Mouse (Mus musculus) MEL (cell line): ENCODE data around the gene Ppp1r11. TPM values are rescaled to one million over a fixed set of nuclear protein-coding genes. Genes with fewer than 3 reads are reported as not detected.
A peak's percentile ranks its signal among the peaks of the same experiment; 100 is the strongest.

Experiments used
- DNase-seq: peaks from one replicate; pipeline ENCODE4 v3.0.0; 2011; ENCODE audit warnings: low read depth, low spot score
- H3K27ac ChIP-seq: 2 replicates; pipeline ENCODE4 v1.5.1; 2012; ENCODE audit warnings: low read depth, mild to moderate bottlenecking, control low read depth, low read length, moderate library complexity; ENCODE audit not compliant: control insufficient read depth
- H3K27me3 ChIP-seq, 2 experiments: fragments of 150-350 bp in 1 of 2; sonication (generic) in 1 of 2; 2 replicates each; pipeline ENCODE4 v1.6.1; 2012; ENCODE audit warnings: low read length in 2 of 2, mild to moderate bottlenecking in 2 of 2, improper control_type of control experiment in 1 of 2, moderate library complexity in 1 of 2; ENCODE audit not compliant: insufficient read depth in 2 of 2, control insufficient read depth in 1 of 2
- H3K36me3 ChIP-seq, 2 experiments: 2 replicates each; pipeline ENCODE4 v1.6.1; 2012 to 2014; ENCODE audit warnings: low read length in 2 of 2, improper control_type of control experiment in 1 of 2, inconsistent platforms in 1 of 2, mild to moderate bottlenecking in 1 of 2; ENCODE audit not compliant: insufficient read depth in 2 of 2, control insufficient read depth in 1 of 2
- H3K4me1 ChIP-seq, 2 experiments: fragments of 150-350 bp in 1 of 2; sonication (generic) in 1 of 2; 2 replicates each; pipeline ENCODE4 v1.6.1; 2012; ENCODE audit warnings: low read length in 2 of 2, improper control_type of control experiment in 1 of 2, mild to moderate bottlenecking in 1 of 2; ENCODE audit not compliant: insufficient read depth in 2 of 2, control insufficient read depth in 1 of 2
- H3K4me3 ChIP-seq, 2 experiments: fragments of 150-350 bp in 1 of 2; sonication (generic) in 1 of 2; 2 replicates each; pipeline ENCODE4 v1.5.1; 2012; ENCODE audit warnings: low read depth in 2 of 2, low read length in 2 of 2, mild to moderate bottlenecking in 2 of 2, moderate library complexity in 2 of 2, control low read depth in 1 of 2, improper control_type of control experiment in 1 of 2; ENCODE audit not compliant: control insufficient read depth in 1 of 2, insufficient read depth in 1 of 2
- H3K79me2 ChIP-seq: 2 replicates; pipeline ENCODE4 v1.6.1; 2012; ENCODE audit warnings: mild to moderate bottlenecking, low read length, moderate library complexity; ENCODE audit not compliant: control insufficient read depth, poor library complexity, insufficient read depth
- H3K9ac ChIP-seq: 2 replicates; pipeline ENCODE4 v1.6.1; 2012; ENCODE audit warnings: low read depth, mild to moderate bottlenecking, control low read depth, low read length, moderate library complexity; ENCODE audit not compliant: control insufficient read depth, poor library complexity, severe bottlenecking
- H3K9me3 ChIP-seq: fragments of 150-350 bp; sonication (generic); replicated peaks from 2 replicates; pipeline ENCODE4 v1.6.1; 2012; ENCODE audit warnings: mild to moderate bottlenecking, low read length, improper control_type of control experiment, moderate library complexity; ENCODE audit not compliant: insufficient read depth
- CHD2 ChIP-seq: IDR thresholded peaks from 2 replicates; pipeline ENCODE4 v1.6.1; 2011; ENCODE audit warnings: low read length, improper control_type of control experiment
- CTCF ChIP-seq, 3 experiments: IDR thresholded peaks in 2 of 3; conservative IDR thresholded peaks in 1 of 3; 2 replicates each; pipeline ENCODE4 v1.5.1; 2011 to 2012; ENCODE audit warnings: low read length in 3 of 3, low read depth in 2 of 3, mild to moderate bottlenecking in 2 of 3, improper control_type of control experiment in 1 of 3, inconsistent platforms in 1 of 3, mixed read lengths in 1 of 3, moderate library complexity in 1 of 3; ENCODE audit not compliant: control insufficient read depth in 1 of 3, insufficient read depth in 1 of 3, poor library complexity in 1 of 3, severe bottlenecking in 1 of 3
- E2F4 ChIP-seq: IDR thresholded peaks from 2 replicates; pipeline ENCODE4 v1.6.1; 2011; ENCODE audit warnings: low read depth, low read length, improper control_type of control experiment, borderline replicate concordance
- EP300 ChIP-seq, 2 experiments: IDR thresholded peaks; 2 replicates each; pipeline ENCODE4 v1.6.1; 2011; ENCODE audit warnings: improper control_type of control experiment in 2 of 2, low read length in 2 of 2, low read depth in 1 of 2, mild to moderate bottlenecking in 1 of 2
- GATA1 ChIP-seq: IDR thresholded peaks from 2 replicates; pipeline ENCODE4 v1.6.1; 2011; ENCODE audit warnings: low read depth, low read length, improper control_type of control experiment
- HCFC1 ChIP-seq: IDR thresholded peaks from 2 replicates; pipeline ENCODE4 v1.6.1; 2012; ENCODE audit warnings: low read depth, mild to moderate bottlenecking, inconsistent platforms, low read length, improper control_type of control experiment, moderate library complexity
- JUND ChIP-seq: IDR thresholded peaks from 2 replicates; pipeline ENCODE4 v1.6.1; 2011; ENCODE audit warnings: low read depth, mild to moderate bottlenecking, improper control_type of control experiment, low read length
- KAT2A ChIP-seq: conservative IDR thresholded peaks from 2 replicates; pipeline ENCODE4 v1.6.1; 2012; ENCODE audit warnings: low read depth, low read length, improper control_type of control experiment, inconsistent platforms
- MAFK ChIP-seq: IDR thresholded peaks from 2 replicates; pipeline ENCODE4 v1.6.1; 2011; ENCODE audit warnings: low read depth, mild to moderate bottlenecking, low read length, improper control_type of control experiment, borderline replicate concordance
- MAX ChIP-seq: IDR thresholded peaks from 2 replicates; pipeline ENCODE4 v1.6.1; 2011; ENCODE audit warnings: low read length, improper control_type of control experiment
- MEF2A ChIP-seq: IDR thresholded peaks from 2 replicates; pipeline ENCODE4 v1.6.1; 2014; ENCODE audit warnings: low read depth, mild to moderate bottlenecking, inconsistent platforms, low read length, improper control_type of control experiment; ENCODE audit not compliant: poor library complexity, insufficient replicate concordance, severe bottlenecking; ENCODE audit errors: extremely low read depth
- MXI1 ChIP-seq: IDR thresholded peaks from 2 replicates; pipeline ENCODE4 v1.6.1; 2011; ENCODE audit warnings: mild to moderate bottlenecking, low read depth, low read length, improper control_type of control experiment
- MYC ChIP-seq: IDR thresholded peaks from 2 replicates; pipeline ENCODE4 v1.6.1; 2011; ENCODE audit warnings: low read depth, mild to moderate bottlenecking, low read length, improper control_type of control experiment, moderate library complexity
- NELFE ChIP-seq: IDR thresholded peaks from 2 replicates; pipeline ENCODE4 v1.6.1; 2011; ENCODE audit warnings: low read depth, low read length, improper control_type of control experiment
- NRF1 ChIP-seq: IDR thresholded peaks from 2 replicates; pipeline ENCODE4 v1.6.1; 2014; ENCODE audit warnings: low read depth, mild to moderate bottlenecking, inconsistent platforms, low read length, improper control_type of control experiment, moderate library complexity; ENCODE audit not compliant: poor library complexity, insufficient read depth, severe bottlenecking
- POLR2A ChIP-seq, 2 experiments: IDR thresholded peaks; 2 replicates each; pipeline ENCODE4 v1.6.1; 2011 to 2012; ENCODE audit warnings: low read length in 2 of 2, mild to moderate bottlenecking in 2 of 2, control low read depth in 1 of 2, improper control_type of control experiment in 1 of 2, low read depth in 1 of 2, moderate library complexity in 1 of 2; ENCODE audit not compliant: control insufficient read depth in 1 of 2, insufficient read depth in 1 of 2, poor library complexity in 1 of 2
- POLR2AphosphoS2 ChIP-seq: IDR thresholded peaks from 2 replicates; pipeline ENCODE4 v1.6.1; 2011; ENCODE audit warnings: low read length, improper control_type of control experiment
- POLR2AphosphoS5 ChIP-seq: IDR thresholded peaks from 2 replicates; pipeline ENCODE4 v1.6.1; 2012; ENCODE audit warnings: low read depth, borderline replicate concordance, mild to moderate bottlenecking, inconsistent platforms, low read length, moderate library complexity, mixed read lengths
- RCOR1 ChIP-seq: IDR thresholded peaks from 2 replicates; pipeline ENCODE4 v1.6.1; 2012; ENCODE audit warnings: low read depth, mild to moderate bottlenecking, inconsistent platforms, low read length, improper control_type of control experiment
- SIN3A ChIP-seq: IDR thresholded peaks from 2 replicates; pipeline ENCODE4 v1.6.1; 2012; ENCODE audit warnings: low read length, improper control_type of control experiment, inconsistent platforms
- SMC3 ChIP-seq: IDR thresholded peaks from 2 replicates; pipeline ENCODE4 v1.6.1; 2011; ENCODE audit warnings: low read depth, low read length, improper control_type of control experiment
- TAL1 ChIP-seq: IDR thresholded peaks from 2 replicates; pipeline ENCODE4 v1.6.1; 2012; ENCODE audit warnings: mild to moderate bottlenecking, inconsistent platforms, low read length, moderate library complexity, mixed read lengths
- TBP ChIP-seq: IDR thresholded peaks from 2 replicates; pipeline ENCODE4 v1.8.0; 2011; ENCODE audit warnings: low read depth, low read length, improper control_type of control experiment
- TCF12 ChIP-seq: IDR thresholded peaks from 2 replicates; pipeline ENCODE4 v1.6.1; 2014; ENCODE audit warnings: low read depth, mild to moderate bottlenecking, inconsistent platforms, low read length, improper control_type of control experiment, moderate library complexity
- UBTF ChIP-seq: IDR thresholded peaks from 2 replicates; pipeline ENCODE4 v1.6.1; 2012; ENCODE audit warnings: low read depth, mild to moderate bottlenecking, inconsistent platforms, low read length, improper control_type of control experiment, moderate library complexity, borderline replicate concordance; ENCODE audit not compliant: insufficient read depth
- USF1 ChIP-seq: IDR thresholded peaks from 2 replicates; pipeline ENCODE4 v1.6.1; 2014; ENCODE audit warnings: low read depth, mild to moderate bottlenecking, inconsistent platforms, low read length, improper control_type of control experiment, moderate library complexity
- USF2 ChIP-seq, 2 experiments: IDR thresholded peaks; 2 replicates each; pipeline ENCODE4 v1.6.1; 2011 to 2012; ENCODE audit warnings: improper control_type of control experiment in 2 of 2, low read length in 2 of 2, borderline replicate concordance in 1 of 2, inconsistent platforms in 1 of 2, low read depth in 1 of 2, mild to moderate bottlenecking in 1 of 2; ENCODE audit not compliant: insufficient read depth in 1 of 2
- ZMIZ1 ChIP-seq: IDR thresholded peaks from 2 replicates; pipeline ENCODE4 v1.6.1; 2012; ENCODE audit warnings: low read depth, mild to moderate bottlenecking, inconsistent platforms, low read length, improper control_type of control experiment, moderate library complexity
- polyA plus RNA-seq, 2 experiments: library from polyadenylated mRNA; stranded (reverse) in 1 of 2; unstranded in 1 of 2; fragments of >175 nt in 1 of 2; fragments of >200 nt in 1 of 2; gene quantifications; 2 replicates each; pipeline versions ENCODE4 v1.2.1 to v1.2.4; 2012; ENCODE audit warnings: low replicate concordance in 2 of 2, low read depth in 1 of 2; ENCODE audit not compliant: insufficient read length in 2 of 2, insufficient read depth in 1 of 2, missing spikeins in 1 of 2
- total RNA-seq: library from RNA; depleted of rRNA; stranded (reverse); fragments of 300-350 nt; gene quantifications from 2 replicates; pipeline ENCODE4 v1.2.3, GENCODE M21; 2012

The Ppp1r11 gene
- total and polyA plus RNA-seq, 3 experiments: 138 to 146 TPM; not detected in 1

DNA sequence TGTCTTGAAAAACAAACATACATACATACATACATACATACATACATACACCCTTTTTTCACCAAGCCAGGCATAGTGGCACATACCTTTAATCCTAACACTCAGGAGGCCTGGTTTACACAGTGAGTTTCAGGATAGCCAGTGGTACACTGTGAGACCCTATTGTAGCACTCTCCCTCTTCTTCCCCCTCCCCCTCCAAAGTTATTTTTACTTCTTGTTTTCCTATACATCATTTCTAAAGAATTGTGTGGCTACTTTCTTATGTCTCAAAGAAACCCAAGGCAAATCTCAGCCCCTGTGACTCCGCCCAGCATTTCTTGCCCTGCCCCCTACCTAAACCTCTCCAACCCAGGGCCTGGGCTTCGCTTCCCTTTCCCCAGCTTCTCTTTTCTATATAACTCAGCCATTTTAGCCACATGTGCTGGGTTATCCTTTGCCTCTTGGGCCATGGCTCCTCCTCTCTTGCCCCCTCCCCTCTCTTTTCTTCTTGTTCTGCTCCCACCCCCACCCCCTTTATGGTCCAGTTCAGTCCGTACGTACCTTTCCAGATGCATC is 42.3 kb upstream of the Ppp1r11 start:
- DNase-seq: peak; percentile 18
- no peak overlapping the region for H3K4me3 ChIP-seq
- H3K4me1 ChIP-seq: peaks cover 3 to 8% of the 10 kb centered on the region in 2 experiments; a peak in 2 of 4 replicates
- TF ChIP-seq CHD2: no peak
- no peak for TF ChIP-seq UBTF
- TF ChIP-seq MAX: no peak
- TF ChIP-seq KAT2A: no peak
- TF ChIP-seq EP300 (IDR thresholded peaks at IDR 0.05; ENCODE audit: low read depth in 1 of 2, low read length in 2 of 2): no peak
- no peak for TF ChIP-seq ZMIZ1
- TF ChIP-seq E2F4: no peak
- TF ChIP-seq POLR2AphosphoS5: no peak
- no peak for TF ChIP-seq CTCF (IDR thresholded peaks at IDR 0.05 in 2 of 3, conservative IDR thresholded peaks at IDR 0.05 in 1 of 3; ENCODE audit: control insufficient read depth in 1 of 3, insufficient read depth in 1 of 3, low read depth in 2 of 3, low read length in 3 of 3, poor library complexity in 1 of 3, severe bottlenecking in 1 of 3)
- no peak overlapping the region for H3K9ac ChIP-seq
- H3K27ac ChIP-seq: no peak overlapping the region
- peaks cover 0 to 11% of the 10 kb centered on the region in 2 experiments; a peak in 2 of 4 replicates for H3K36me3 ChIP-seq
- no peaks in the 10 kb centered on the region for H3K27me3 ChIP-seq
- H3K79me2 ChIP-seq: no peaks in the 10 kb centered on the region
- no peaks in the 10 kb centered on the region for H3K9me3 ChIP-seq

DNA sequence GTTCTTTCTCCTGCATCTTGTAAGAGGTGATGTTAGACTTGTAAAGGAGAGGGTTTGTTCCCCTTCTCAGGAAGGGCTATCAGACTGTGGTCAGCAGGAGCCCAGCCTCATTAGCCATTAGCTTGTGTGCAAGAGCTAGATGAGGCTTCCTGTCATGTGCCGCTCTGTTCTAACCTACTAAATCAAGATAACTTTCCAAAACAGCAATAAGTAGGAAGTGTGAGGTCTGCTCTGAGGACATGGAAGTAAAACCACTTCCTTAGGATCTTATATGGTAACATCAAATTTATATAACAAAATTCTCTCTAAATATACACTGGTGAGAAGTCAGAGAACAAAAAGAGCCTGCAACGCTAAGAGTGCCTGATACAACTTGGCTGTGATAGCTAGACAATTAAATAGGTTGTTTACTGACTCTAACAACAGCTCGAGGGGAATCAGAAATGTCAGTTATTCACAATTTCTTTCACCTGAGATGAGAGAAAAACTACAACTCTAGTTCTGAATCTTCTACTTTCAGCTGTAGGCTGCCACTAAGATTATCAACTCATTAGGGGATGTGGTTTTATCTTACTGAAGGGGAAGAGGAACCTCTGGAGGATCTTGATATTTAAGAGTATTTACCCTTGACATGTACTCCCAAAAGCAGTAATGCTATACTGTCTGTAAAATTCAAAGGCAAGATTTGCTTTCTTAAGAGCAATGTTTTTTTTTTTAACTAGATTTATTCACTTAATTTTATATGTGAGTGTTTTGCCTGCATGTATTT is 41.0 kb upstream of the Ppp1r11 start:
- peak overlapping the region; percentile 81 for H3K27ac ChIP-seq
- peaks cover 0 to 11% of the 10 kb centered on the region in 2 experiments; a peak in 2 of 4 replicates for H3K36me3 ChIP-seq
- no peak overlapping the region for H3K9ac ChIP-seq
- H3K4me3 ChIP-seq: peak overlapping the region in 1 of 2 experiments; percentile 10; a peak in 1 of 4 replicates
- peak; percentile 76 for DNase-seq
- no peaks in the 10 kb centered on the region for H3K27me3 ChIP-seq
- H3K79me2 ChIP-seq: no peaks in the 10 kb centered on the region
- H3K9me3 ChIP-seq: no peaks in the 10 kb centered on the region
- peaks cover 3 to 8% of the 10 kb centered on the region in 2 experiments; a peak in 2 of 4 replicates for H3K4me1 ChIP-seq
- TF ChIP-seq USF2 (IDR thresholded peaks at IDR 0.05; ENCODE audit: borderline replicate concordance in 1 of 2, insufficient read depth in 1 of 2, low read depth in 1 of 2, low read length in 2 of 2) (no peak), ZMIZ1 (no peak), CHD2 (no peak), TAL1 (peak; percentile 8; the same call in 1 of the 2 replicates), NELFE (no peak), SMC3 (no peak), POLR2AphosphoS5 (no peak), MAFK (no peak), POLR2A (IDR thresholded peaks at IDR 0.05; ENCODE audit: control insufficient read depth in 1 of 2, insufficient read depth in 1 of 2, low read depth in 1 of 2, low read length in 2 of 2, poor library complexity in 1 of 2) (no peak), NRF1 (no peak), JUND (no peak), SIN3A (peak; percentile 61), USF1 (peak; percentile 80), MYC (no peak), HCFC1 (no peak), E2F4 (no peak), RCOR1 (peak; percentile 76; the same call in 1 of the 2 replicates), MXI1 (no peak), MEF2A (no peak), POLR2AphosphoS2 (no peak), MAX (peak; percentile 53; the same call in 1 of the 2 replicates), TCF12 (peak; percentile 87), TBP (no peak), GATA1 (peak; percentile 91)
